Mouse (Mus musculus) embryo, embryonic 10 days (tissue): ENCODE data around the gene Dcpp1.

Experiments
- DNase-seq: peaks from one replicate; pipeline ENCODE4 v3.0.0-alpha.2; 2015; ENCODE audit warnings: low spot score

Dcpp1 gene

GRCm38 (mm10) chr17:23931157-23931556, 50.5 kb downstream of the Dcpp1 start:
- no peak for DNase-seq
